Mouse (Mus musculus): ENCODE measurements around the gene Arhgap8.

Arhgap8 gene

DNA sequence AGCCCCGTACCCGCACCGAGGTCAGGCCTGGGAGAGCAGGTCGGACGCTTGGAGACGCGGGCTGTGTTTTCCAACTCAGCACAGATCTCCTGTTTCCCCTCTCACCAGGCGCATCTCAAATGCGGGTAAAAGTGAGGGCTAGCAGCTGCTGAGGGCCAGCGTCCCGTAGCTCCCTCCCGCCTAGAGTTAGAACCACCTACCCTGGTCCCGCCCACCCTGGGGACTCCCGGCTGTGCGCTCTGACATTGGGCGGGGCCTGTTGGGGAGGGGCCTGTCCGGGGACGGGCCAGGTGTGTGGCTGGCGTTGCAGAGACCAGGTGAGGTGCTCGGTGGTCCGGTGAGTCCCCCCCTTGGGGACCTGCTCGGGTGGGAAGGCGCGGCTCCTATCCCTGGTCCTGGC, at the start of gene Arhgap8:
Arhgap8 (plus strand) TSS at position 262 of the 400 bp plus-strand sequence.
- no peak for DNase-seq

GRCm38 (mm10) chr15:84670657-84671055, 49.2 kb upstream of the Arhgap8 start:
- DNase-seq: no peak

GRCm38 (mm10) chr15:84671401-84672307, 48.2 kb upstream of the Arhgap8 start:
- no peak for DNase-seq

DNA sequence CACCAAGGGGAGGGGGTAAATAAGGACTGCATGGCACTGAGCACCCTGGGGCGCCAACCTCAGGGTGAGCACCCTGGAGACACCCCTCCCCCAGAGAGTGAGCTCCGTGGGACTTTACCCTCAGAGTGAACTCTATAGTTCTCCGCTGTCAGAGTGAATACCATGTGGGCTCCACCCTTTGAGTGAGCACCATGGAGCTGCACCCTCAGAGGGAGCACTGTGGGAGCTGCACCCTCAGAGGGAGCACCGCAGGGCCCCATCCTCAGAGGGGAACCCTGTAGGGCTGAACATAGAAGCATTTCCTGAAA, 47.6 kb upstream of the Arhgap8 start:
- DNase-seq: no peak

GRCm38 (mm10) chr15:84672616-84673015, 47.2 kb upstream of the Arhgap8 start:
- DNase-seq: no peak

DNA sequence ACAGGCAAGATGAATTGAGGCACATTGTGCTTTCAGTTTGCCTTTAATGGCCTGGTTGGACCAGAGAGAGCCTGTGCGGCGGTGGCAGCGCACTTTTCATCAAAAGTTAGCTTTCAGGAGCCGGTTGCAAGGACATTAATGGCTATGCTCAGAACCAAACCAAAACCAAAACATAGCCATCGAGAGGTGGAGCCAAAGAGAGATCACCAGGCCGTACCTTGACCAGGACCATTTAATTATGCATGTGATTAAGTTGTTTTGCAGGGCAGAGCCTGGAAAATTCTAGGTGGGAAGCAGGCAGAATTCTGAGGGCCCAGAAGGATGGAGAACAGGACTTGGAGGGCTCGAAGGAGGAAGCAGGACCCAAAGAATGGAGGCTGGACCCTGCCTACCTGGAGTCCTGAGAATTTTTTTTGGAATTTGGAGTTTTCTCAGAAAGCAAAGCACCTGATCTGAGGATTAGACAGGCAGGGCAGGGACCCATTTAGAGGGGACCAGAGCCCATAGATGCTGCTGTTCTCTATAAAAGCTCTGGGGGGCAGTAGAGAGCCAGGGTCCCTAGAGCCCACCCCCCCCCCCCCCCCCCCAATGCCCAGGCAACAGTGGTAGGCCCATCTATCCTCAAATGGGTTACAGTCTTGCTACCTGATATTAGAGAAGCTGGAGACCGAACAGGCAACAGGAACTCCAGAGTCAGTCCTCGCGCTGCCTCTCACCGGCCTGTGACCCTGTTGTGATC, 45.4 kb upstream of the Arhgap8 start:
- no peak for DNase-seq

DNA sequence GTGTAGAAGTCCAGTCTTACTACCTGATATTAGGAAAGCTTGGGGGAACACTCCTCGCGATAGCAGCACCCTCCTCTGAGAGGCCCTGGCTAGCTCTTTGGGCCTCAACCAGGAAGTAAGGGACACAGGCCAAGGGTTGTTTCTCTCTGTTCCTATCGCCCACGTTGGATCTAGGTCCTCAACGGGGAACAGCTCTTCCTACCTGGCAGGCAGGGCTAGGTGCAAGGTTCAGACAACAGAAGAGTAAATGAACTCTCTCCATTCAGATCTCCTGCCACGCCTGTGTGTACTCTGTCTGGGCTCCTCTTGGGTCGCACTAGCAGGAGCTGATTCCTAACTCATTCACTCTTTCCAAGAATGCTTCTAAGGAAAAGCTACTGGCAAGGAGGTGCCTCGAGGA, 44.5 kb upstream of the Arhgap8 start:
- no peak for DNase-seq

DNA sequence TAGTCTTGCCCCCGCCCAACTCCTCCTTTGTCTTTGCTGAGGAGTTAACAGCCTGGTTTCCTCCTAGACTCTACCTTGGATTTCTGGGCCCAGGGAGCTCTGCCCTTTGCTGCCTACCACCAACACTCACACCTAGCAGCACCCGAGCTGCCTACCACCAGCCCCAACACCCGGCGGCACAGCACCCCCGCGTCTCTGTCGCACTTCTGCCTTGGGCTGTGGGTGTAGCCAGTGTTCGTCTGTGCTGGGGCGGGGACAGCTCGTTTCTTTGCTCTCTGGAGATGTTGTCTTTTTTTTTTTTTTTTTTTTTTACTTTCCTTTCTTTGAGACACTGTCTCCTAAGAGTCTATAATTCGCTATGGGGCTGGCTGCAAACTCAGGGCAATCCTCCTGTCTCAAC, 41.9 kb upstream of the Arhgap8 start:
- DNase-seq: no peak

DNA sequence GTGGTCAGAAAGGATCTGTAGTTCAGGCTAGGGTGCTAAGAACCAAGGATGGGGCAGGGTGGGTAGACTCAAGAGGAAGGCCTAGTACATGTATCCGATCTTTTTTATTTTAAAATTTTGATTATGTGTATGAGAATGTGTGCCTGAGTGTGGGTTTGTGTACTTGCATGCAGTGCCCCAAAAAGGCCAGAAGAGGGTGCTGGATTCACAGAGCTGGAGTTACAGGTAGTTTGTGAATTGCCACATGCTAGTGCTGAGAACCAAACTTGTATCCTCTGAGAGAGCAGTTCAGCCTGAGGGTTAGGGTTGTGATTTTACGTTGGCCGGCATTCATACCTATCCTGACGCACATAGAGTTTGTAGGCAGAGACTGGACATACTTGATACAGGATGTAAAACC, 40.8 kb upstream of the Arhgap8 start:
- DNase-seq: no peak

DNA sequence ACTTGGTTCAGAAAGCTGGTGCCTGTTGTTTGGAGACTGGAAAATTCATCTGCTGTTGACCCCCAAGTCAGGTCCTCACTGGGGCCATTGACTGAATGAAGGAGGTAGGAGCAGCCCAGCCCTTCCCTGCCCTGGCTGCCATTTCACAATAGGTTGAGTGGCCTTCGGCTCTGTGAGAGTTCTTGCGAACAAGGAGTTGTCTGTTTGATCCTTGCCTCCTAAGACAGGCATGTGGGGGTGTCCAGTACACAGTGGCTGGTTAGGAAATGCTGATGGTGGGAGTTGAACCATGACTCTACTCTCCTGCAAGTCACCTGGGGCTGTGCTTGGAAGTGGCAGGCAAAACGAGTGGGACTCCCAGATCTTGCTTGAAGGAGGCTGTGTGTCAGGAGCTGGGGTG, 40.1 kb upstream of the Arhgap8 start:
- DNase-seq: no peak

DNA sequence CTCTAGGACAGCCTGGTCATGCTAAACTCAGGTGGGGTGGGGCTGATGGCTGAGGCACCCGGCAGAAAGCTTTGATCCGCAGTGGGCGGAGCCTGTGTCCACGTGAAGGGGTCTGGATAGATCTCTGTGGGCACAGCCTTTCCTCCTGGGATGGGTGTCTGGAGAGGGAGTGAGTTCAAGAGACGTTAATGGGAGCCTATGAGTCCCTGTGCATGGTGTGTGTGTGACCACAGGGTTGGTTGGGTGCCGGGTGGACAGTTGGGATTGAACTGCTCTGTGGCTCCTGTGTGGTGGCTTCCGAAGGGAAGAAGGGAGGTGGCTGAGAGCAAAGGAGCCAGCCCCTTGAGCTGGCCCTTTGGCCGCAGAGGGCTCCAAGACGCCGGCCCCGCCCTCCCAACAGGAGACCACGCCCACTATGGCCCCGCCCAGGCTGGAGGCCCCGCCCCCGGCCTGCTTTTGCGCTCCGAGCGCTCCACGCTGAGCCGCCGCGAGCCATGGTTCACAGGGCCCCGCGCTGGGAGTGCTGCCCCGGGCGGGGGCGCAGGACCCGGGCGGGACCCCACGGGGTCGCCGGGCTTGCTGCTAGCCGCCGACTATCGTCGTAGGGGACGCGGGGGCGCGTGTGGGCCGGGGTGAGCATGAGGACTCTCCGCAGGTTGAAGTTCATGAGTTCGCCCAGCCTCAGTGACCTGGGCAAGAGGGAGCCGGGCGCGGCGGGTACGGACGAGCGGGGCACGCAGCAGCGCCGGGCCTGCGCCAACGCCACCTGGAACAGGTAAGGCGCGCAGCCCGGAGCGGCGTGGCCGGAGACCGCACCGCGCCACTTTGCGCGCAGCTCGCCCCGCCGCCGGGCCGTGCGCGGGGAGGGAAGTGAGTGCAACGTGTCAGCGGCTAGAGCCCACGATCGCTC, 39.1 kb upstream of the Arhgap8 start:
- no peak for DNase-seq

- DNase-seq: no peak
Observed at GRCm38 (mm10) chr15:84681455-84682193, 38.2 kb upstream of the Arhgap8 start.

- DNase-seq: no peak
Observed at GRCm38 (mm10) chr15:84682206-84682605, 37.6 kb upstream of the Arhgap8 start.

GRCm38 (mm10) chr15:84682821-84683220, 37.0 kb upstream of the Arhgap8 start:
- DNase-seq: no peak

DNA sequence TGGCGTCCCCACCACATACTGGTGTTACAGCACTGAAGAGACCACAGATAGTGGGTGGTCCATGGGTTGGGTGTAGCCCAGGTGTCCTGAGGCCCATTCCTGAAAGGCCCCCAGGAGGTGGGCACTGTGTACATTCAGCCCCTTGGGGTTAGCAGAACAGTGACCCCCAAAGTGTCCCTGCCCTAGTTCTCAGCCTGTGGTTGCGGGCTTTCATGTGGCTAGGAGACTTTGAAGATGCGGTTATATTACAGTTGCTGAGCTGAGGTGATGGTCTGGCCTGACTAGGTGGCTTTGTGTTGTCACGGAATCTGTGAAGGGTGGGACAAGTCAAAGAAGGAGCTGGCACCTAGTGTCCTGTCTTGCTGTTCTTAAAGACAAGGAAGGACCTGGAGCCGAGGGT, 35.3 kb upstream of the Arhgap8 start:
- no peak for DNase-seq

DNA sequence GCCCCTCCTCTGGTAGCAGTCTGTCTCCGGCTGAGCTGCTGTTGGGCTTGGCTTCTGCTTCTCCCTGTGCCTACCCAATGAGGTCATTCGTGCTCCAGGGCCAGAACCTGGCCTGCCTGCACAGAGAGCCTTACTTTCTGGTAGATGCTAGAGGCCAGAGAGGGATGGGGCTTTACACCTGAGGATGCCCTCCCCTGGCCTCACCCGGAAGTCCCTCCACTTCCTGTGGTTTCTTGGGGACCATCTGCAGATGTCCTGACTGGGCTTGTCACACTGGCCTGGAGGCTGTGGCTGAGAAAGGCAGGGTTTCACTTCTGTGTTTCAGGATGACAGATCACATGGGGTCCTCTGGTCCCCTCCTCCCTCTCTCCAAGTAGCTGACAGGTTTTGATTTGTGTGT, 34.4 kb upstream of the Arhgap8 start:
- DNase-seq: no peak

- no peak for DNase-seq
Observed at GRCm38 (mm10) chr15:84687904-84688303, 31.9 kb upstream of the Arhgap8 start.

GRCm38 (mm10) chr15:84689356-84689755, 30.5 kb upstream of the Arhgap8 start:
- no peak for DNase-seq

- DNase-seq: no peak
Observed at GRCm38 (mm10) chr15:84691513-84691912, 28.3 kb upstream of the Arhgap8 start.

- no peak for DNase-seq
Observed at GRCm38 (mm10) chr15:84692645-84693044, 27.2 kb upstream of the Arhgap8 start.

GRCm38 (mm10) chr15:84696021-84696420, 23.8 kb upstream of the Arhgap8 start:
- no peak for DNase-seq

DNA sequence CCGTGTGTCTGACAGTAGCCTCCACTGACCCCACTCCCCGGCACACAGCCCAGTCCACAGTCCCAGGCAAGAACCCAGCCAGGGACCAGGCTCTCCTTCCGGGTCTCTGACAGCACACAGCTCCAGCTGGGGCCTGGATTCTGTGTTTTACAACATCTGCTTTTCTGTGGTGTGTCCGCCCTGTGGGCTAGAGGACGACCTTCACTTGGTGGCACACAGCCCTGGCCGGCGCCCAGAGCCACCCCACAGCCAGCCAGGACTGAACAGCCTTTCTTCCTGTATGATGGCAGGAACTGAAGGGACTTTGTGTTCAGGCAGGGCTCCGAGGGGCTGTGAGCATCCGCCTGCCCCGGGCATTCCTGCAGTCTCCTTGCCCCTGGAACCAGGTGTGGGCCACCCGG, 22.2 kb upstream of the Arhgap8 start:
- peak; percentile 35 for DNase-seq

DNA sequence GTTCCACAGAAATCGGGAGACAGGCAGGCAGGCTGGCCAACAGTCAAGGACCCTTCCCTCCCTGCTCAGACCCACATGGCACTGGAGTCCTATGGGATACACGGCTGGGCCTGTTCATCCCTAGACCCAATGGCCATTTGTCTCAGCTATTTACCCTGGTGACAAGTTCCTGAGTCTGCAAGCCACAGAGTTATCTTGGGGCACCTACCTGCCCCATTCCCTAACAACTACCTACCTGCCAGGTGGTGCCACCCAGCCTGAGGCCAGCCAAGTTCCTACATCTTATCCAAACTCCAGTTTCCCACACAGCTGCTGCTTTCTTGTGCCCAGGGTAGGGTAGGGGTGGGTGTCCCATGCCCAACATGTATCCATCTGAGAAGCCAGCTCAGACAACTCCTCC, 21.7 kb upstream of the Arhgap8 start:
- DNase-seq: no peak

Data from cerebellum, adult 9-11 months (tissue).